Mouse (Mus musculus) limb, embryonic 11.5 days (tissue): Measurements from ENCODE around the gene Fpr-rs3. TPM values are rescaled to one million over a fixed set of nuclear protein-coding genes. Genes with fewer than 3 reads are reported as not detected.

Experiments
- ATAC-seq: fragments of 200-750 bp; cut with Nextera tagmentation; 2 replicates; pipeline ENCODE4 v1.8.0; 2017; ENCODE audit warnings: low read depth; ENCODE audit not compliant: insufficient number of reproducible peaks, low FRiP score, low TSS enrichment
- DNase-seq: peaks from one replicate; pipeline ENCODE4 v3.0.0-alpha.2; 2015; ENCODE audit warnings: low spot score
- H3K27ac ChIP-seq: fragments of 300-500 bp; sonication (generic); replicated peaks from 2 replicates; pipeline ENCODE4 v1.5.1; 2014; ENCODE audit warnings: low read depth, mild to moderate bottlenecking, low read length
- H3K27me3 ChIP-seq: fragments of 300-500 bp; sonication (generic); 2 replicates; pipeline ENCODE4 v1.6.1; 2014; ENCODE audit warnings: mild to moderate bottlenecking, low read length, mixed read lengths; ENCODE audit not compliant: control insufficient read depth, insufficient read depth
- H3K36me3 ChIP-seq: fragments of 300-500 bp; sonication (generic); 2 replicates; pipeline ENCODE4 v1.6.1; 2014; ENCODE audit warnings: mild to moderate bottlenecking, low read length, moderate library complexity, mixed read lengths; ENCODE audit not compliant: control insufficient read depth, insufficient read depth
- H3K4me1 ChIP-seq: fragments of 300-500 bp; sonication (generic); 2 replicates; pipeline ENCODE4 v1.6.1; 2014; ENCODE audit warnings: low read length, mixed read lengths; ENCODE audit not compliant: control insufficient read depth, insufficient read depth
- H3K4me2 ChIP-seq: fragments of 300-500 bp; sonication (generic); 2 replicates; pipeline ENCODE4 v1.6.1; 2014; ENCODE audit warnings: low read depth, mild to moderate bottlenecking, moderate library complexity; ENCODE audit not compliant: severe bottlenecking
- H3K4me3 ChIP-seq: fragments of 300-500 bp; sonication (generic); 2 replicates; pipeline ENCODE4 v1.5.1; 2014; ENCODE audit warnings: low read depth, low read length
- H3K9ac ChIP-seq: fragments of 300-500 bp; sonication (generic); 2 replicates; pipeline ENCODE4 v1.6.1; 2014; ENCODE audit warnings: mild to moderate bottlenecking, low read length
- H3K9me3 ChIP-seq: fragments of 300-500 bp; sonication (generic); 2 replicates; pipeline ENCODE4 v1.6.1; 2016; ENCODE audit warnings: low read length; ENCODE audit not compliant: control insufficient read depth
- WGBS: fragments of 180-500 bp; shearing (Covaris S2); extraction: QIAGEN DNeasy Blood & Tissue Kit; methylation state at CpG from one replicate; pipeline ENCODE4 v1.1.7; 2014; 5-methylcytosine and 5-hydroxymethylcytosine counted together
- polyA plus RNA-seq: library from polyadenylated mRNA; unstranded; fragments of >200 nt; fragmentation: Nextera tagmentation; extraction: Ambion mirVana; gene quantifications from 2 replicates; pipeline ENCODE4 v1.2.1, GENCODE M21; 2014

Fpr-rs3 gene
- polyA plus RNA-seq: not detected in 2 replicates

GRCm38 (mm10) chr17:20624777-20625176 is at the start of gene Fpr-rs3:
Fpr-rs3 (minus strand) TSS chr17:20624877.
- H3K36me3 ChIP-seq: no peaks in the 10 kb centered on the region
- no peak within 1 kb of the TSS for H3K27ac ChIP-seq
- H3K27me3 ChIP-seq: no peaks in the 10 kb centered on the region
- no peak within 1 kb of the TSS for H3K4me3 ChIP-seq
- no peaks in the 10 kb centered on the region; the same call in 1 of the 2 replicates for H3K9me3 ChIP-seq
- DNase-seq (no peak), ATAC-seq (no peak)
- no peaks in the 10 kb centered on the region for H3K4me1 ChIP-seq
- H3K4me2 ChIP-seq: no peak within 1 kb of the TSS
- H3K9ac ChIP-seq: no peak within 1 kb of the TSS

- no peaks in the 10 kb centered on the region for H3K4me1 ChIP-seq
- 33% methylated on average over 1 of the region's 1 CpGs for WGBS
- DNase-seq: no peak
- no peak within 1 kb of the TSS for H3K27ac ChIP-seq
- H3K27me3 ChIP-seq: no peaks in the 10 kb centered on the region
- H3K4me3 ChIP-seq: no peak within 1 kb of the TSS
- no peaks in the 10 kb centered on the region for H3K36me3 ChIP-seq
- H3K9ac ChIP-seq: no peak within 1 kb of the TSS
- H3K4me2 ChIP-seq: no peak within 1 kb of the TSS
- ATAC-seq: no peak
- no peaks in the 10 kb centered on the region for H3K9me3 ChIP-seq
Measured at GRCm38 (mm10) chr17:20596323-20596722, 28.4 kb downstream of the Fpr-rs3 start, which contains the start of gene Vmn2r110. Vmn2r110 (minus strand) TSS chr17:20596423.

Other genes with a start within 250 kb of the Fpr-rs3 start
- not detected in 2 replicates for gene Vmn1r224, start 210.7 kb downstream of the Fpr-rs3 start, polyA plus RNA-seq
- not detected in 2 replicates for gene Vmn2r108, start 143.5 kb downstream of the Fpr-rs3 start, polyA plus RNA-seq
- gene Vmn1r225, start 126.7 kb downstream of the Fpr-rs3 start, polyA plus RNA-seq: not detected in 2 replicates
- gene Vmn2r109, start 60.1 kb downstream of the Fpr-rs3 start, polyA plus RNA-seq: not detected in 2 replicates
- 0.04 and 0.06 TPM in 2 replicates for gene Vmn2r110, start 28.5 kb downstream of the Fpr-rs3 start, polyA plus RNA-seq
- not detected in 2 replicates for gene Vmn1r226, start 58.0 kb upstream of the Fpr-rs3 start, polyA plus RNA-seq
- gene Vmn1r227, start 105.0 kb upstream of the Fpr-rs3 start, polyA plus RNA-seq: not detected in 2 replicates
- gene Vmn1r228, start 161.3 kb upstream of the Fpr-rs3 start, polyA plus RNA-seq: not detected in 2 replicates
- 0.01 TPM in 1 of 2 replicates, not detected in the other for gene Vmn1r229, start 186.7 kb upstream of the Fpr-rs3 start, polyA plus RNA-seq
- gene Vmn1r230, start 215.6 kb upstream of the Fpr-rs3 start, polyA plus RNA-seq: not detected in 2 replicates